ENCODE assay signal across 8 mouse cellular contexts in the genomic region with DNA sequence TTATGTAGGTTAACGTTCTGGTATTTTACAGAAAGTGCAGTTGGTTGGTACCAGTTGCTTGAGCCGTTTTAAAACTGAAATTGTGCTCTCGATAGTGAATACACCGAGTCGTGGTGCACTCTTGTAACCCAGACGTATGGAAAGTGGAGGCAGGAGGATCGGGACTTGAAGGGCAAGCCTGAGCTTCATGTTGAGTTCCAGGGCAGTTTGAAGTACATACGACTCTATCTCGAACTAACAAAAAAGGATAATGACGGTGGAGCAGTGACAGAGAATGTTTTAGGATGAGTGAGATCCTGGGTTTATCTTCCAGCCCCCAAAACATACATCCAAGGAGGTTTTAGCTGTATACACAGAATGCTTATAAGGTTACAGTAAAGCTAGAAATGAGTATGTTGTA. TPM values are rescaled to one million over a fixed set of nuclear protein-coding genes. Genes with fewer than 3 reads are reported as not detected.
DNase-seq lines count a peak whose midpoint lies in the region; ATAC-seq and TF ChIP-seq lines count a peak whose summit lies in the region.

No protein-coding gene starts in this region.

- no peak for TF ChIP-seq CTCF in kidney, adult 2 months (conservative IDR thresholded peaks at IDR 0.05; ENCODE audit: insufficient read depth, insufficient read length, low read depth, low read length)
- TF ChIP-seq CTCF in bone marrow macrophage, adult 2 months (IDR thresholded peaks at IDR 0.05; ENCODE audit: low read depth, low read length), result no peak

- H3K27ac ChIP-seq in kidney, adult 2 months (ENCODE audit: insufficient read depth, low read depth, low read length), result no peak overlapping the region; the same call in 1 of the 2 replicates
- peak overlapping the region; percentile 13; the same call in 1 of the 2 replicates for H3K27ac ChIP-seq in bone marrow macrophage, adult 2 months (ENCODE audit: insufficient read depth, low read depth, low read length)
- H3K27ac ChIP-seq in hindbrain, embryonic 11.5 days (ENCODE audit: low read depth, low read length), result no peak overlapping the region
- no peak overlapping the region for H3K27ac ChIP-seq in midbrain, embryonic 12.5 days (replicated peaks)

- peak overlapping the region; percentile 78 for H3K9ac ChIP-seq in hindbrain, embryonic 11.5 days (ENCODE audit: low read depth, low read length)
- H3K9ac ChIP-seq in midbrain, embryonic 12.5 days (replicated peaks), result peak overlapping the region; percentile 89

- WGBS in kidney, adult 2 months, result 2% methylated on average over 10 of the region's 10 CpGs
- 19% methylated on average over 10 of the region's 10 CpGs for WGBS in hindbrain, embryonic 11.5 days
- 20% methylated on average over 10 of the region's 10 CpGs for WGBS in midbrain, embryonic 12.5 days

- no peak for ATAC-seq in hindbrain, embryonic 11.5 days (ENCODE audit: low FRiP score)
- no peak for ATAC-seq in midbrain, embryonic 12.5 days (ENCODE audit: low FRiP score, low read depth)

- H3K27me3 ChIP-seq in kidney, adult 2 months (replicated peaks; ENCODE audit: control insufficient read depth, insufficient read depth, low read length), result no peaks in the 10 kb centered on the region
- no peaks in the 10 kb centered on the region for H3K27me3 ChIP-seq in hindbrain, embryonic 11.5 days (ENCODE audit: control insufficient read depth, insufficient read depth, low read length)
- H3K27me3 ChIP-seq in midbrain, embryonic 12.5 days, result no peaks in the 10 kb centered on the region

- peak; percentile 8 for DNase-seq in kidney, adult 2 months
- no peak for DNase-seq in kidney, postnatal 25 days
- no peak for DNase-seq in hindbrain, embryonic 11.5 days (ENCODE audit: low spot score)
- no peak for DNase-seq in cerebellum, adult 8-10 months
- no peak for DNase-seq in right cerebral cortex, postnatal 36 days (ENCODE audit: low spot score in 2 of 2)
- no peak for DNase-seq in thymus, postnatal 36 days

- no peak for TF ChIP-seq POLR2A in kidney, adult 2 months (IDR thresholded peaks at IDR 0.05; ENCODE audit: low read depth, low read length)
- no peak for TF ChIP-seq POLR2A in bone marrow macrophage, adult 2 months (IDR thresholded peaks at IDR 0.05; ENCODE audit: borderline replicate concordance, low read depth, low read length)

- H3K4me2 ChIP-seq in hindbrain, embryonic 11.5 days (replicated peaks; ENCODE audit: low read depth, low read length), result peak overlapping the region; percentile 60
- peak overlapping the region; percentile 71 for H3K4me2 ChIP-seq in midbrain, embryonic 12.5 days (replicated peaks)

- H3K36me3 ChIP-seq in kidney, adult 2 months (ENCODE audit: control insufficient read depth, insufficient read depth, low read length), result no peaks in the 10 kb centered on the region
- H3K36me3 ChIP-seq in hindbrain, embryonic 11.5 days (ENCODE audit: control insufficient read depth, insufficient read depth, low read length), result no peaks in the 10 kb centered on the region
- no peaks in the 10 kb centered on the region for H3K36me3 ChIP-seq in midbrain, embryonic 12.5 days

- peaks cover 3% of the 10 kb centered on the region; the same call in 1 of the 2 replicates for H3K4me1 ChIP-seq in kidney, adult 2 months (ENCODE audit: control insufficient read depth, insufficient read depth, low read length)
- peaks cover 18% of the 10 kb centered on the region for H3K4me1 ChIP-seq in bone marrow macrophage, adult 2 months (ENCODE audit: control insufficient read depth, insufficient read depth, low read length)
- H3K4me1 ChIP-seq in hindbrain, embryonic 11.5 days (replicated peaks; ENCODE audit: control insufficient read depth, insufficient read depth, low read length), result peaks cover 3% of the 10 kb centered on the region; the same call in 1 of the 2 replicates
- peaks cover 12% of the 10 kb centered on the region for H3K4me1 ChIP-seq in midbrain, embryonic 12.5 days

- H3K9me3 ChIP-seq in hindbrain, embryonic 11.5 days (ENCODE audit: control insufficient read depth, low read length), result no peaks in the 10 kb centered on the region
- H3K9me3 ChIP-seq in midbrain, embryonic 12.5 days, result no peaks in the 10 kb centered on the region

- H3K4me3 ChIP-seq in kidney, adult 2 months (ENCODE audit: insufficient read depth, low read depth, low read length), result peak overlapping the region; percentile 35
- H3K4me3 ChIP-seq in bone marrow macrophage, adult 2 months (ENCODE audit: insufficient read depth, low read length), result peak overlapping the region; percentile 89
- peak overlapping the region; percentile 86 for H3K4me3 ChIP-seq in hindbrain, embryonic 11.5 days (ENCODE audit: low read depth, low read length)
- peak overlapping the region; percentile 85 for H3K4me3 ChIP-seq in midbrain, embryonic 12.5 days

RNA-seq across cellular contexts. Expression of gene Eif2ak1, which starts 0.9 kb away (rescaled TPM):
- polyA plus RNA-seq in kidney, adult 2 months (2012; rRNA removed), result 29.9 TPM in 2 replicates
- 46.6 and 47.6 TPM in 2 replicates for polyA plus RNA-seq in bone marrow macrophage, adult 2 months (2012; ENCODE audit: insufficient read depth, insufficient read length, missing spikeins)
- polyA plus RNA-seq in hindbrain, embryonic 11.5 days (2014; fragmentation: Nextera tagmentation; extraction: Ambion mirVana), result 51.4 and 55.2 TPM in 2 replicates
- 44.8 and 47.6 TPM in 2 replicates for polyA plus RNA-seq in midbrain, embryonic 12.5 days (2016; fragmentation: Nextera tagmentation; extraction: Ambion mirVana)

Comparison
In these comparisons a context has a peak if more than half of its experiments do, and no peak if none do; other contexts are left out.
1. H3K4me3 ChIP-seq: peak in every context shown above with its lines; median percentile 89 in bone marrow macrophage, adult 2 months; 86 in hindbrain, embryonic 11.5 days; 85 in midbrain, embryonic 12.5 days; 35 in kidney, adult 2 months.